Mouse (Mus musculus) left cerebral cortex, adult 11 months (tissue): ENCODE measurements around the gene Sf3b3.
A peak's percentile ranks its signal among the peaks of the same experiment; 100 is the strongest.
"Not testable (repeated sequence)": the region's sequence is repeated elsewhere in the genome, so short reads cannot be mapped to it uniquely, and the experiment has no call there.

Experiments used
- DNase-seq: peaks from one replicate; pipeline ENCODE4 v3.0.0; 2022; ENCODE audit warnings: low spot score

Sf3b3 gene

DNA sequence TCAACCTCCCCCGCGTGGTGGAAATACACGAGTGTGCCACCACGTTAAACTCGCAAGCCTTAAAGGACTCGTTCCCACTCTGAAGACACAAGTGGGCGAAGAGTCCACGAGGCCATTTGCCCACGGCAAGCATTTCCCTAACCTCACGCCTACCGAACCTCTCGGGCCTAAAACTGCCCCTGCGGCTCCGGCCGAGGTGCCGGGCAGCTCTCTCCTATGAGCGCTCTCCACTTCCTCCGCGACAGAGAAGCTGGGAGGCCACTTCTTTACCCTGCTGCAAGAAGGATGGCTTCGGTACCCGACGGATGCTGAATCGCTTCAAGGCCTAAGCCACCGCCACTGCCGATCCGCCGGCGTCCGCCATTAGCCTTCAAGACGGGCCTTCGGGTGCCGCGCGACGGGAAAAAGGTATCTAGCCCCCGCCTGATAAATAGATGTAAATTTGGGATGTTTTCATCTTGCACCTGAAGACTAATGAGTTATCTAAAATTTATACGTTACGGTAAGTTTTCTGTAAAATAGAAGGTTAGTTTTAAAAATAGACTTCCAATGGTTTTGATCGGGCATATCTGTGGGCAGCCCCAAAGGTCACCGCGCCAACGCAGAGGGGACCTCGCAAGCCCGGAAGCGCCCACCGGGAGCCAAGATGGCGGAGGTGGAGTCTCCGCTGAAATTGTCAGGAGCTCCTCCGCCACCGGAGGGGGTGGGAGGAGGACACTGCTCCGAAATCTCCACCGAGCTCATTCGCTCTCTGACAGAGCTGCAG lies at the start of gene Sf3b3, which contains the start of gene Cog4:
Gene Sf3b3, minus strand, starts transcription at position 383 of the 766 bp plus-strand sequence.
Gene Cog4, plus strand, starts transcription at position 196 of the 766 bp plus-strand sequence.
- peak; percentile 84 for DNase-seq

DNA sequence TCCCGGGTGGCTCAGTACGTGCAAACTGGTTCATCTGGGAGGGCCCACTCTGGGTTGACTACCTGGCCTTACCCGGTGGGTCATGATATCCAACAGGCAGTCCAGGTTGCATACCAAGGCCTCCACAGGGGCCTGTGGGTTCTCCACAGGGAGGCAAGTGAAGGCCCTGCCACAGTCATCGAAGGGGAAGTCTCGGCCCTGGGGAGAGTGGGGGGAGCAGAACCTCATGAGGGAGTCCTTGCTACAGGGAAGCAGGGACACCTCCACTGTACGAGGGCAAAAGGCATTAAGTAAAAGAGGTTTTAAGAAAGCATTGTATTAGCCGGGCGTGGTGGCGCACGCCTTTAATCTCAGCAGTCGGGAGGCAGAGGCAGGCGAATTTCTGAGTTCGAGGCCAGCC lies 49.2 kb upstream of the Sf3b3 start:
- DNase-seq: no peak

DNA sequence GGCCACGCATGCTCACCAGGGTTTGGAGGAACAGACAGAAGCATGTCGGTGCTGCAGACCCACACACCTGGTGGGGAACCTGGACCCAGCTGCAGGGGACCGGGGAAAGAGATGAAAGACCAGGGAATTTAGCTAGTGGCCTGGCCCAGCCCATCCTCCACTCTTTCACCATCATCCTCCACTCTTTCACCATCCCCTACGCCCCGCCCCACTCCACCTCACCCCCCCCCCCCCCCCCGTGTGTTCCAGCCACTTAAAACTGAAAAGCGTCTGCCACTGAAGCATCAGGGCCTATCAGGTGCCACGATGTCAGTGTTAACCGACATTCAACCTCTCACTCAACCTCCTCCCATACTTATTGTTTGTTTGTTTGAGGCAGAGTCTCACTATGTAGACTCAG lies 48.7 kb upstream of the Sf3b3 start:
- DNase-seq: no peak

DNA sequence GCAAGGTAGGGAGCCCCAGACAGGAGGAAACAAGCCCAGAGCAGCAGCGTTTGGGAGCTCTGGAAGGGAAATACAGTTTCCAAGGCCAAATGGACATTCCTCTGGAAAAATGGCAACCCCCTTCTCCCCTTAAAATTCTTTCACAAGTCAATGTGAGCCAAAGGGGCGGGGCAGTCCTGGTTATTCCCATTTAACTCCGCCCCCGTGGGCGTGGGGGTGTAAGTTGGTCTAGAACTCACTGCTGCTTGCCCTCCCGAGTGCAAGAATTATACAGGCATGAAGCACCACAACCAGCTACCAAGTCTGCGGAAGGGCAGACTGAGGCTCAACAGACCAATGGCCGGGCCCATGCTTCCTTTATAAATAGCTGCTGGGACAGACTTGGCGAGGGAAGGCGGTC lies 48.3 kb upstream of the Sf3b3 start:
- no peak for DNase-seq

DNA sequence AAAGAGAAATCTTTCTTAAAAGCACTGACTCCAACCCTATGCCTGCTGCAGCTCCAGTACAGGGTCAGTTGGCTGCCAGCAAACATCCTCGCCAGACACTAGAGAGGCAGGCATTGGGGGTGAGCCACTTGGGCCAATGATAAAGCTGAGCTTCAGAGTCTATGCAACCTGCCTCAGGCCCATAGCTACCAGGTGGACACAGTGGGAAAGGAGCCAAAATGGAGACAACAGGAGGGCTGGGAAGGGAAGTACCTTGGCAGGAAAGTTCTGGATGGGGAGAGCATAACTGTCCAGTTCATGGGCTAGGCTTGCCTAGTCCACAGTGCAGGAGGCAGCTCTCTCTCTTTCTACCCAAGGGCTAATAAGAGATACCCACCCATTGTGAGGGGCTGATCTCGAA lies 46.3 kb upstream of the Sf3b3 start:
- DNase-seq: no peak

DNA sequence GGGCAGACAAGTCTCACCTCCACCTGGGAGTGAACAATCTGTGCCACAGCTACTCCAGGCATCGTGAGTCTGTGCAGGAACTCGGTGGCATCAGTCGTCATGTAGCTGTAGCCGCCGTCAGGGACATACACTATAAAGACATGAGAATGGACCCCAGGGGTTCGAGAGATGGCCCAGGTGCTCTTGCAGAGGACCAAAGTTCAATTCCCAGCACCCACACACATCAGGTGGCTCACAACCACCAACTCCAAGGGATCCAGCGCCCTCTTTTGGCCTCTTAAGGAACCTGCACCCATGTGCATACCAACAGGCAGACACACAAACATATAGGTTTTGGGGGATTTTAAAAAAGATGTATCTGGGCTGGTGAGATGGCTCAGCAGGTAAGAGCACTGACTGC lies 45.5 kb upstream of the Sf3b3 start:
- DNase-seq: no peak

DNA sequence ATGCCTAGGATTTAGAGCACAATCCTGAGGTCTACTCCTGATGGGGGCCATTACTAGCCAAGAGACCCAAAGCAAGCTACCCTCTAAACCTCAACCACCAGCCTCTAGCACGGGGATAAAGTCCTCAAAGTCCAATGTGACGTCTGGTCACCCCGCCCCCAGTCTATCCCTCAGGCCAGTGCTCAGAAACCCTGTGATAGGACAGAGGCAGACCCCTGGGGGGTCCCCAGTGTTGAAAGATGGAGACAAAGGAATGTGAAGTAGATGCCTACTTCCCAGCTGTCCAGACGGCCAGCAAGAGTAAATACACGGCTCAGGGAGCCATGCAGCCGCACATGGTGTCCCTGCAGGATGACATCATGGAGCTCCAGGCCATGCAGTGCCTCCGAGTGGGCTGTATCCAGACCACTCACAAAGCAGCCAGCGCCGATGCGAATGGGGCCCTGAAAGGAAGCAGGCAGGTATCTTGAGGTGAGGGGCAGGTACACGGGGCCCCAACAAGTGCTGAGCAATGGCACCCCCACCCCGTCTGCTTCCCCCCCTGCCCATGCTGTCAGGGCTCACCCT lies 43.4 kb upstream of the Sf3b3 start:
- no peak for DNase-seq

DNA sequence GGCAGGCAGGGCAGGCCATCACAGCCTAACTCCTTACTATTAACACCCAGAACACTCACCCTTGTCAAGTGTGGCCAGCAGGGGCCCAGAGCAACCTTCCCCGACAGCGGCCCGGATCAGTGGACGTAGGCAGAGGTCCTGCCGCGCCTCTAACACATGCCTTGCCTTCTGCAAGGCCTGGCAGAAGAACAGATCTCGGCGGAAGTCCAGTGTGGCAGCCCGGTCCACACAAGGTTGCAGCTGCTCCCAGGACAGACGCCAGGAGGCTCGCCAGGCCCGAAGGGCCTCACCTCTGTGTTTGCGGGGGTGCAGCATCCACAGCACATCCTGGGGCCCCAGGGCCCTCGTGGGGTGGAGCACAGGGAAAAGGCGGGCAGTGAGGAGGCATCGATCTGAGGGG lies 42.3 kb upstream of the Sf3b3 start:
- no peak for DNase-seq

DNA sequence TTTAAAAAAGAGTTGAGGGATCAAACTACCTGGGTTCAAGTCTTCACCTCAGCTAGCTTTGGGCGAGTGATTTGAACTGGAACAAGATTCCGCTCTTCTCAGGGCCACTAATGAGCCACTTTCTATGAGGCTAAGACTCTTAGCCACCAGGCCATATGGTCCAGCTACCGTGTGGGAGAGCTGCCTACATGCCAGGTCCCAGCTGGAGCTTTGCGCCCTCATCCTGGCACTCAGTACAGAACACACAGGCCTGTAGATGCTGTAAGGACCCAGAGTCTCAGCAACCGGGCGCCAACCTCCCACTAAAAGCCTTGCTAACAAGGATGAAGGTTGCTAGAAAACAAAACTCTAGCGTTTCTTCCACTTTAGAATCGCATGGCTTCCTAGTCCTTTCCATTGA lies 41.9 kb upstream of the Sf3b3 start:
- DNase-seq: no peak

DNA sequence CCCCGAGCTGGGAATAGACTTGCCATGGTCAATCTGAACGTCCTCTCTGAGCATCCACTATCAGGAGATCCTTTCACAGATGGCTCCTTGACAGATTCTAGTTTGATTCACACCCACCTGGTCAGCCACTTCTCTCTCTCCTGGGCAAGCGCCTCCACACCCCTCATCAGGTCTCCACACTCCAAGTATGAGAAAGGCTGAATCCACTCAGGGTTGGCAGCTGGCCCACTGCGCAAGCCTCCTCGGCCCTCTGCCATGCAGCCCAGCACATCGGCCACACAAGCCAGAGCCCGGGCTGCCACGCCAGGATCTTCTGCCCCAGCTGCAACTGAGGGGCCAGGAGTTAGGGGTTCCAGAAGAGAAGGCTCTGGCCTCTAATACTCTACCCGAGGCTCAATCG lies 41.0 kb upstream of the Sf3b3 start:
- DNase-seq: no peak

DNA sequence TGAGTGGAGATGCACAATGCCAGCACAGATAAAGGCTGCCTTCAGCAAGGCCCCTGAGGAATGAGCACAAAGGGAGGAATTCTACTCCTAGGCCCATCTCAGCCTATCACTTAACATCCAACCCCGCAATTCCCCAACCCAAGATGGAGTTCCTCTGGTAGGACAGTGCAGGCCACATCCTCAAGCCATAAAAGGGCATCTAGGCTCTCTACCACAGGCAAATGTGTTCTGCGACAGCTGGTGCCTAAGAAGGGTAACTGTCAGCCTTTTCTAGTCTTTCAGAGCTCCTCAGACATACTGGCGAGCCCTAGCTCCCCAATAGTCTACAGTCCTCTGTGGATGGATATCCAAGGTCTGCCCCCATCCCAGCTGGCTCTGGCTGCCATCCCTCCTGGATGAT lies 40.0 kb upstream of the Sf3b3 start:
- no peak for DNase-seq

DNA sequence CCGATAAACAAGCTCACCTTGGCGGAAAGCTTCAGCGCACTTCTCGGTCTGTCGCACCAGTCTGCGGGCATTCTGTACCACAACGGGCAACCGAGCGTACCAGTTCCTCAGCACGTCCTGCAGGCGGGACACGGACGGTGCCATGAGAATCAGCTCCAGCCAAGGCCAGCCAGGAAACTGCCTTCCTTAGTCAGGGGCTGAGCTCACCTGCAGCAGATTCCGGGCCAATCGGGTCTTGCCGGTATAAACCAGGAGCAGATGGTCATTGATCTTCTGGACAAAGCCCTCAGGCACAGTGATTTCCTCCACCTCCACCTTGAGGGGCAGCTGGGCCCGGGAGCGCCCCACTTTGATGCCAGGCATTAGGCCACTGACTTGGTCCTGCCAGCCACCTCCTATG lies 37.2 kb upstream of the Sf3b3 start:
- no peak for DNase-seq

DNA sequence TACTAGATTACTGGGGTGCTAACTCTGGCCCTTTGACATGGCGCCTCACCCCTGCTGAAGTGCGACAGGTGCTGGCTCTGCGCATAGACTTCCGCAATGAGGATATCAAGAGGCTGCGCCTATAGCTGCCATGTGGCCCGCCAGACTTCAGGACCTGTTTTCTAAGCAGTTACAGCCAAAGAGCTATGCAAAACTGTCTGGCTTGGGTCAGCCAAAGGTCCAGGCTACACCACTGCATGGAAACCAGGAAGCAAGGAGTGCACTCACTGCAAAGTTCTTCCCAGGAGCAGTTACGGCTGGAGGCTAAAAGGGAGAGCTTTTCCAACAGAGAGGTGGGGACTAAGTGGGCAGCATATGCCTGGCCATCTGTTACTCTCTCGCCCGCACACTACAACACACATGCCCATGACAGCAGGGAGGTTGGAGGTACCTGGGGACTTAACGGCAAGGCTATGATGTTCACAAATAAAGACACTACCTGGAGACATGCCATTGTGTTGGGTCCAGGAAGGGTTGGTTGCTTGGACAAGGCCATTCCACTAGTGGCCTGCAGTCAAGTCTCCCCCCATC lies 35.2 kb upstream of the Sf3b3 start:
- no peak for DNase-seq

DNA sequence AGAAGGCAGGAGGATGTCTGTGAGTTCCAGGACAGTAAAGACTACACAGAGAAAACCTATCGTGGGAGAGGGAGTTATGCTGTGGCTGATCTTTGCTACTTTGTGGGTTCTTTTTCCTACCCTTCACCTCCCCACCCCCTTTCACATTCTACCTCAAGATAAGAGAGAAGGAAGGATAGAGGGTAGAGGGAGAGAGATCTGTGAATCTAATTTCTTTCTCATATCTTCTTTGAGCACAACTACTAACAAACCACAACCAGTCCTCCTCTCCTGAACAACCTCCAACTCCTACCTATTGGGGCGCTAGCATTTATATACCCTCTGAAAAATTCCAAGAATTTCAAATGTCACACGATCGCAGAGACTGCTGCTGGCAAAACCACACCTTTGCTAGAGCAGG lies 31.3 kb upstream of the Sf3b3 start:
- DNase-seq: no peak

DNA sequence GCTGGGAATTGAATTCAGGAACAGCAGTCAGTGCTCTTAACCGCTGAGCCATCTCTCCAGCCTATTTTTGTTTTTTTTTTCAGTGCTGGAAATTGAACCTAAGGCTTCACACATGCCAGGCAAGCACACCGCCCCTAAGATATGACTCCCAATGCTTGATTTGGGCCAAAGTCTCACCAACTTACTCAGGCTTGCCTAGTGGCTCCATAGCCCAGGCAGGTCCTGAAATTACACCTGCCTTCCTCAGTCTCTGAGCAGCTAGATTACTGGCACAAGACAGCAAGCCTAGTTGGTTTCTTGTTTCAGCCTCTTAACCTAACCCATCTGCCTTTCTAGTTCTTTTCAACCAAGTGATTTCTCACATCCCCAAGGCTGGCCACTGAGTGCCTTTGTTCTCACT lies 23.9 kb upstream of the Sf3b3 start:
- no peak for DNase-seq

DNA sequence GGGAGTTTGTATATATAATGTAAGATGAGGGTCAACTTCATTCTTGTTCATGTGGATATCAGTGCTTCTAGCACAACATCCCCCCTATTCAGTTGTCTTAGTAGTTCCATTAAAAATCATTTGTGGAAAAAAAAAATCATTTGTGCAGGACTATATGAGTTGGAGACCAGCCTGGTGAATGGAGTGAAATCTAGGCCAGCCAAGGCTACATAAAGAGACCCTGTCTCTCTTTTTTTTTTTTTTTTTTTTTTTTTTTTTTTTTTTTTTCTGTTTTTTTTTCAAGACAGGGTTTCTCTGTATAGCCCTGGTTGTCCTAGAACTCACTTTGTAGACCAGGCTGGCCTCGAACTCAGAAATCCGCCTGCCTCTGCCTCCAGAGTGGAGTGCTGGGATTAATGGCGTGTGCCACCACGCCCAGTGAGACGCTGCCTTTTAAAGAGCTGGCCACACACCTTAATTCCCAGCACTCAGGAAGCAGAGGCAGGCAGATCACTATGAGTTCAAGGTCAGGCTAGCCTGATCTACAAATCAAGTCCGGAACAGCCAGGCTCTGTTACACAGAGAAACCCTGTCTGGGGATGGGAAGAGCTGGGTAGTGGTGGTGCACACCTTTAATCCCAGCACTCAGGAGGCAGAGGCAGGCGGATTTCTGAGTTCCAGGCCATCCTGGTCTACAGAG lies 14.9 kb upstream of the Sf3b3 start:
- DNase-seq: not testable (repeated sequence)

DNA sequence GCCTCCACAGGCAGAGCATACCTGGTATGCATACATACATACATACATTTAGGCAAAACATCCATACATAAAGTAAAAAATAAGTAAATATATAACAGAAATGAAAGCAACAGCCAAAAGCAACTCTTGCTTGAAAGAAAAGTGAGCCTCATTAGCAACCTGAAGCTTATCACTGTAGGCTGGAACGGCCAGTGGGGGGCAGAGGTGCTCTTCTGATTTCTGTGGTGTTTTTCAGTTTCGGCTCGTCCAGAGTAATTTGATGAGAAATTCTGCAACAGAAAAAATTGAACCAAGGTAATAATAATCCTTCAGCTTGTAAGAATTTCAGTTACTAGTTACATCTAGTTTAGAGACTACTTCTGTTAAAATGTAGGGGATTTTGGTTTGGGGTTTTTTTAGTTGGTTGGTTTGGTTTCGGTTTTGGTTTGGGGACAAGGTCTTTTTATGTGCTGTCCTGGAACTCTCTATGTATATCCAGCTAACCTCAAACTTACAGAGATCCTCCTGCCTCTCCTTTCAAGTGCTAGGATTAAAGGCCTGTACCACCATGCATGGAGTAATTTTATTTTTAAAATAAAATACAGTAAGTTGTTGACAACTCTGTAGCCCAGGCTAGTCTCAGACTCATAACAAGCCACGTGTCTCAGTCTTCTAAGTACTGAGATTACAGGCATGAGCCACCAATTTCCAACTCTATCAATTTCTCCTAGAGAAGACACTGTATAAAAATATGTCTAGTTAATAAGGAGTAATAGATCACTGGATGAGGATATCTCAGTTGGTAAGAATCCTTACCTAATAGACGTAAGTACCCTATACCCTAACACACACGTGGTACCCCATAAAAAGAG lies 13.3 kb upstream of the Sf3b3 start:
- DNase-seq: no peak

DNA sequence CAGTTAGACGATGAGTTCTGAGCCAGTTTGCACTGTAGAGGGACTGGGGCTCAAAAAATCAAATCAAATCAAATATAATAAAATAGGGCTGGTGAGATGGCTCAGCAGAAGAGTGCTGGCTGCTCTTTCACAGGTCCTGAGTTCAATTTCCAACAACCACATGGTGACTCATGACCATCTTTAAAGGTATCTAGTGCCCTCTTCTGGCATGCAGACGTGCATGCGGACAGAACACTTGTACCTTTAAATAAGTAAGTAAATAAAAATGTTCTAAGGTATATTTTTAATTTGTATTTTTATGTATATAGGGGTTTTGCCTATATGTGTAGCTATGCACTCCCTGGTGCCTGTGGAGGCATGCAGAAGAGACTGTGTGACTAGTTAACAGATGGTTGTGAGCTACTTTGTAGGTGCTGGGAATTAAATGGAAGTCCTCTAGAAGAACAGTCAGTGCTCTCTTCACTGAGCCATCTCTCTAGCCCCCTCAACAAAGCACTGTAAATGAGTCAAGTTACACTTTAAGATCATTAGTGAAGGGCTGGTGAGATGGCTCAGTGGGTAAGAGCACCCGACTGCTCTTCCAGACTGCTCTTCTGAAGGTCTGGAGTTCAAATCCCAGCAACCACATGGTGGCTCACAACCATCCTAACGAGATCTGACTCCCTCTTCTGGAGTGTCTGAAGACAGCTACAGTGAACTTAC lies 10.3 kb upstream of the Sf3b3 start:
- DNase-seq: no peak

DNA sequence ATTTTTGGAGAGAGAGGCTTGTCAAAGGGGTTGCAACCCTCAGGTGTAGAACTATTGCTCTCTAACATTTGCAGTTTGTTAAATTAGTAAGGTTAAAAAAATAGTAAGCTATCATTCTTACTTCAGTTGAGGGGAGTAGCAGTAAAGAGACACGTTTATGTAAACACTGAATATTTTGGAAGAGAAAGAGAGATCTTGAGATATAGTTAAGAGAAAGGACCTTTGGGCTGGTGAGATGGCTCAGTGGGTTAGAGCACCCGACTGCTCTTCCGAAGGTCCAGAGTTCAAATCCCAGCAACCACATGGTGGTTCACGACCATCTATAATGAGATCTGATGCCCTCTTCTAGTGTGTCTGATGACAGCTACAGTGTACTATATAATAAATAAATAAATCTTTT lies 9.5 kb upstream of the Sf3b3 start:
- not testable (repeated sequence) for DNase-seq

DNA sequence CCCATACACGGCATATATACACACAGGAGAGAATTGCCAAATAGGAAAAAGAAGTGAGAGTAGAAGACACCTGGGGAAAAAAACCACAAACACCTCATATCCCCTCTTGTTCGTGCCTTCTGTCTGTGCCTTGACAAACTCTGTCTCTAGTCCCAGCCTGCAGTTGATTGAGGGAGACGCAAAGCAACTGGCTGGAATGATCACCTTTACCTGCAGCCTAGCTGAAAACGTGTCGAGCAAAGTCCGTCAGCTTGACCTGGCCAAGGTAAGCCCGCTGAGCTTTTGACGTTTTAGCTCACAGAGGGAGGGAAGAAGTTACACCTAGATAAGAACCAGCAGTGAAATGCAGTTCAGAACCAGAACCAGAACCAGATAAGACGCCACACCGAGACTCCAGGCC lies 4.6 kb upstream of the Sf3b3 start:
- no peak for DNase-seq

DNA sequence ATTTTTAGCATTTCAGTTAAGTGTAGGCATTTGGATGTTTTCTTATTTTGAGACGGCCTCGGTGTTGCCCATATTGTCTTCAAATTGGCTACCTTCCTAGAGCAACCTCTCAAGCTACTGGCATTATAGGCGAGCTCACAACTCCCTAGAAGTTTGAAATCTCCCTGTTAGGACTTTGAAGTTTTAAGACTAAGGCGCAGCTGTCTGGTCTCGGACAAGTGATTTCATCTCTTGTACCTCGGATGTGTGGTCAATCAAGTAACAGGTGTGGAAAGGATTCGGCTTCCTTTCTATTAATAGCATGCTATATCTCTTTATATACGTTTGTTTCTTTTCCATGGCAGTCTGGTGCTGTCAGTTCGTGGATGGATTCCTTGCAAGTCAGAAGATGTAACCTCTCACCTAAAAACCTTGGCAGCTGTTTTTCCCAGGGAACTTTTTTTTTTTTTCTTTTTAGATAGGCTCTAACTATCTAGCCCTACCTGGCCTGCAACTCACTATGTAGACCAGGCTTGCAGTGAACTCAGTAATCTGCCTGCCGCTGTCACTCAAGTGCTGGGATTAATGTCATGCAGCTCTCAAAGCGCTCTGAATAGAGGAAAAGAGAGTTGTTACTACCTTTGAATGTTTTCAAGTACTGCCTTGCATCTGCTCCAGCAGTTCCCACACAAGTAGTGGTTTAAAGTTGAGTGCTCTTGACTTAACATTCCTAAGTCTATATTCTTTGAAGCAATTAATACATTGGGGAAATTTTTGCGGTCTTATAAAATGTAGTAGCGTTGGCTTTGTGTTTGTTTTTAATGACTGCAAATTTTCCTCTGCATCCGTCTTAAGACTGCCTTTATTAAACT lies 1.3 kb upstream of the Sf3b3 start:
- DNase-seq: no peak
